Mouse (Mus musculus) adrenal gland, postnatal 4 days (tissue): ENCODE measurements around the gene Gm20594. TPM values are rescaled to one million over a fixed set of nuclear protein-coding genes. Genes with fewer than 3 reads are reported as not detected.

ENCODE experiments used
- DNase-seq, 2 experiments: peaks; one replicate each; pipeline ENCODE4 v3.0.0; 2021 to 2022; ENCODE audit warnings: low spot score in 2 of 2, mixed read lengths in 2 of 2
- long read RNA-seq, 2 experiments: library from polyadenylated mRNA; stranded (forward); transcript quantifications; one replicate each; pipeline ENCODE4 v2.0.0; 2021
- total RNA-seq, 2 experiments: library from RNA; stranded (reverse); gene quantifications; 2 replicates each; pipeline ENCODE4 v1.2.3; 2021

Gm20594 gene
- total RNA-seq = not detected
- long read RNA-seq, experiment 1 = 0 reads
- long read RNA-seq, experiment 2 = 0 reads

- no peak for DNase-seq
These were observed at the start of gene Gm20594 for GRCm38 (mm10) chr6:79817616-79818015. Gm20594 (plus strand) TSS chr6:79817916.

GRCm38 (mm10) chr6:79818114-79818513 is 398 bp downstream of the Gm20594 start:
- DNase-seq = no peak

- no peak for DNase-seq
These were observed 16.1 kb downstream of the Gm20594 start for GRCm38 (mm10) chr6:79833845-79834244.

- no peak for DNase-seq
These were observed 29.1 kb downstream of the Gm20594 start for GRCm38 (mm10) chr6:79846829-79847228.

Other genes with a start within 250 kb of the Gm20594 start
- 1 to 10 TPM; 4.3 to 4.4 TPM for gene Lrrtm4, start 201.0 kb downstream of the Gm20594 start, total RNA-seq